In genomic region chr4:150831941-150832340, GRCm38 (mm10) we compare ENCODE assay signal across 14 mouse cellular contexts.
"Had no signal": no experiment of that assay in that cellular context is flagged by ENCODE, and none has a peak within 500 bp of the region (broad histone marks: within the 10 kb centered on the region; RNA-seq: fewer than 3 reads in every experiment).

No protein-coding gene starts in this region.

- H3K27me3 ChIP-seq: liver, embryonic 15.5 days; midbrain, embryonic 15.5 days; neural tube, embryonic 12.5 days had no signal

- ATAC-seq: midbrain, embryonic 15.5 days had no signal

- H3K9me3 ChIP-seq: limb, embryonic 10.5 days; liver, embryonic 15.5 days; megakaryocyte, embryonic 14.5 days; midbrain, embryonic 15.5 days; neural tube, embryonic 12.5 days had no signal

- H3K4me2 ChIP-seq: liver, embryonic 11.5 days; liver, embryonic 15.5 days; lung, embryonic 14.5 days; midbrain, embryonic 11.5 days; midbrain, embryonic 15.5 days; neural tube, embryonic 12.5 days had no signal

- DNase-seq: kidney, adult 18-20 months; kidney, postnatal 14 days; thymus, postnatal 36 days had no signal

- H3K36me3 ChIP-seq: limb, embryonic 10.5 days; liver, embryonic 15.5 days; midbrain, embryonic 15.5 days; neural tube, embryonic 12.5 days had no signal

- H3K27ac ChIP-seq: left cerebral cortex, adult 2 months; limb, embryonic 10.5 days; liver, embryonic 15.5 days; macrophage; midbrain, embryonic 15.5 days; neural tube, embryonic 12.5 days; stomach, postnatal 0 days had no signal

- H3K4me1 ChIP-seq: liver, embryonic 15.5 days; megakaryocyte, embryonic 14.5 days; midbrain, embryonic 15.5 days; neural tube, embryonic 12.5 days had no signal

- H3K9ac ChIP-seq: liver, embryonic 15.5 days; lung, embryonic 14.5 days; midbrain, embryonic 15.5 days; neural tube, embryonic 12.5 days had no signal

- H3K4me3 ChIP-seq: left cerebral cortex, adult 2 months; limb, embryonic 10.5 days; liver, embryonic 15.5 days; megakaryocyte, embryonic 14.5 days; midbrain, embryonic 15.5 days; neural tube, embryonic 12.5 days had no signal
